Mouse (Mus musculus) heart, adult 2 months (tissue): ENCODE measurements at regions not wholly inside any gene's neighbourhood (a gene's known extent, or its start where the extent isn't known, plus 50 kb on each side); places are given as distances from the start of the nearest gene placed in this dataset.

Source experiments
- DNase-seq, 2 experiments: peaks; one replicate each; pipeline ENCODE4 v3.0.0; 2021
- H3K27ac ChIP-seq: fragments of 200-600 bp; 2 replicates; pipeline ENCODE4 v1.8.1; 2022
- H3K27me3 ChIP-seq: fragments of 200-500 bp; 2 replicates; pipeline ENCODE4 v1.6.1; 2012; ENCODE audit warnings: mild to moderate bottlenecking, low read length, inconsistent platforms, mixed read lengths; ENCODE audit not compliant: control insufficient read depth, insufficient read depth
- H3K36me3 ChIP-seq: fragments of 200-500 bp; 2 replicates; pipeline ENCODE4 v1.6.1; 2012; ENCODE audit warnings: low read length, inconsistent platforms; ENCODE audit not compliant: control insufficient read depth, insufficient read depth
- H3K4me1 ChIP-seq: fragments of 200-500 bp; 2 replicates; pipeline ENCODE4 v1.6.1; 2011; ENCODE audit warnings: low read length; ENCODE audit not compliant: control insufficient read depth, insufficient read depth
- H3K4me3 ChIP-seq: fragments of 200-600 bp; 2 replicates; pipeline ENCODE4 v1.8.1; 2022
- H3K79me2 ChIP-seq: fragments of 200-500 bp; replicated peaks from 2 replicates; pipeline ENCODE4 v1.6.1; 2012; ENCODE audit warnings: mild to moderate bottlenecking, inconsistent platforms, low read length, moderate library complexity, mixed read lengths; ENCODE audit not compliant: control insufficient read depth, insufficient read depth
- H3K9ac ChIP-seq: fragments of 200-500 bp; 2 replicates; pipeline ENCODE4 v1.6.1; 2012; ENCODE audit warnings: low read depth, mild to moderate bottlenecking, control low read depth, inconsistent platforms, low read length, mixed read lengths
- CTCF ChIP-seq: fragments of 200-600 bp; IDR thresholded peaks from 2 replicates; pipeline ENCODE4 v1.8.1; 2022; ENCODE audit warnings: antibody characterized with exemption, mild to moderate bottlenecking, moderate library complexity
- EP300 ChIP-seq: fragments of 200-500 bp; IDR thresholded peaks from 2 replicates; pipeline ENCODE4 v1.6.1; 2011; ENCODE audit warnings: low read depth, low read length, control low read depth; ENCODE audit not compliant: insufficient read depth
- POLR2A ChIP-seq: fragments of 200-500 bp; IDR thresholded peaks from 2 replicates; pipeline ENCODE4 v1.6.1; 2011; ENCODE audit warnings: mild to moderate bottlenecking, low read depth, low read length, control low read depth; ENCODE audit not compliant: insufficient read depth
- WGBS: fragments of 180-500 bp; shearing (Covaris S2); methylation state at CpG from one replicate; pipeline ENCODE4 v1.1.7; 2018; 5-methylcytosine and 5-hydroxymethylcytosine counted together
- intact Hi-C: fragments of 180-260 bp; cut with DNase I; formaldehyde crosslinking; loops from one replicate; pipeline ENCODE4 v1.15.1; 2025

DNA sequence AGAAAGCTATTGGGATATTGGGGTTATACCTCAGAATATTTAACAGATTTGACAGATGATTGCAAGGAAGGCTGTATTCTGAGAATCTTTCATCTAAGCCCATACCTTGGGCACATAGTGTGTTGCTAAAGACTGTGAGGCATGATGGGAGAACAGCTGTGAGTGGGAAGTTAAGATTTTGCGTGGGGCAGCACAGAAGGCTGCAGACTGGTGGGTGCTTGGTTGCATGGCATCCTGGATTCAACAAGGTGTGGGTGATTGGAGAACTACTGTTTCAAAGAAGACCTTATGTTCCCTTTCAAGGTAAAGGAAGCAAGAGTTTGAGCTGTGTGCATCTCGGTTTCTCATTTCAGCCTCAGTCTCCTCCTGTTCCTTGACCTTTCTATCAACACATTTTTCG is 584.8 kb downstream of the Sh2d4b start:
- no peak overlapping the region for H3K4me3 ChIP-seq
- no peak overlapping the region for H3K9ac ChIP-seq
- 65% methylated on average over 3 of the region's 3 CpGs for WGBS
- intact Hi-C loops, result loop anchor here (10.0 kb wide), 1 partner anchor 484 kb away; no protein-coding TSS in a partner anchor
- H3K27me3 ChIP-seq, result no peaks in the 10 kb centered on the region
- TF ChIP-seq POLR2A (no peak), EP300 (no peak), CTCF (no peak)
- no peak for DNase-seq
- no peaks in the 10 kb centered on the region for H3K36me3 ChIP-seq
- no peak overlapping the region for H3K27ac ChIP-seq
- H3K79me2 ChIP-seq, result no peaks in the 10 kb centered on the region
- H3K4me1 ChIP-seq, result no peaks in the 10 kb centered on the region

DNA sequence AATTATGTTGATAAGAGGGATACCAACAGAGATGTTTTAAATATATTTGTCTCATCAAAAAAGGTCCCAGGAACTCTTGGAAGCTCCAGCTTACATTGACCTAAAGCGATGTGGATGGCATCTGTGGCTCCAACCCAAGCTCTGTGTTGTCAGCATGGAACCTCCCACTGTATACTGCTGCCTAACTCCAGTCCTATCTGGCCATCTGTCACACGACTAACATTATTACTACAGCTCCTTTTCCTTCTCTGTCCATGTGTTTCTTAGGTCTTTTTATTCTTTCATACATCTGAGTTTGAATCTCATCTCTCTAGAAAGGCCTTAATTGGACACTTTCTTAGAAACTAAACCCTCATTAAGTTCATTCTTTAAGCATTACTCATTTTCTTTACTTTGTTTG is 613.9 kb downstream of the Sh2d4b start:
- H3K27ac ChIP-seq, result no peak overlapping the region
- intact Hi-C loops, result no loop called here
- 51% methylated on average over 2 of the region's 2 CpGs for WGBS
- H3K9ac ChIP-seq, result no peak overlapping the region
- H3K4me1 ChIP-seq, result no peaks in the 10 kb centered on the region
- no peak overlapping the region for H3K4me3 ChIP-seq
- no peaks in the 10 kb centered on the region for H3K27me3 ChIP-seq
- no peak for TF ChIP-seq POLR2A
- no peak for TF ChIP-seq CTCF
- no peak for TF ChIP-seq EP300
- H3K36me3 ChIP-seq, result no peaks in the 10 kb centered on the region
- no peak for DNase-seq
- H3K79me2 ChIP-seq, result no peaks in the 10 kb centered on the region

- Histone ChIP-seq H3K79me2 (no peaks in the 10 kb centered on the region), H3K9ac (no peak overlapping the region), H3K27me3 (no peaks in the 10 kb centered on the region), H3K36me3 (no peaks in the 10 kb centered on the region), H3K4me1 (no peaks in the 10 kb centered on the region), H3K4me3 (no peak overlapping the region), H3K27ac (no peak overlapping the region)
- TF ChIP-seq CTCF, result 0 out of 2 replicates have a peak, but pooled peaks have one; percentile 5
- no peak for TF ChIP-seq EP300
- no peak for TF ChIP-seq POLR2A
- 38% methylated on average over 1 of the region's 1 CpGs for WGBS
- no peak for DNase-seq
- intact Hi-C loops, result no loop called here
Measured at GRCm38 (mm10) chr14:40275331-40275730, 617.7 kb downstream of the Sh2d4b start.

DNA sequence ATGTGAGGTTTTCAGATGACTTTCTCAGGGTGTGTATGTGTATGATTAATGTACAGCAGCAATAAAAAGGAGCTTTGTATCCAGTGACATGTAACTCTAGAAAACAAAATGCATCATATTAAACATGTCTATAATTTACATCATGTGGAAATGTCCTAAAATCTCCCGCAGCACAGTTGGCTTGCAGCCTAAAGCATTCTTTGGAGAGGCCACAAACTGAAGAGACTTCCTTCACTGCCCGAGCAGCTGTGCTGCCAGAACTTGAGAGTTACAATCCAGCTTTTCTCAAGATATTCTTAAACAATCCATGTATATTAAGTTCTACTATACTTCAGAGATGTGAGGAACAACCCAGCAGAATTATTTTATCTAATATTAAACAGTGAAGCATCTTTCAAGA is 631.4 kb downstream of the Sh2d4b start:
- Histone ChIP-seq H3K27me3 (no peaks in the 10 kb centered on the region), H3K9ac (no peak overlapping the region), H3K4me3 (no peak overlapping the region), H3K4me1 (no peaks in the 10 kb centered on the region), H3K27ac (no peak overlapping the region), H3K79me2 (no peaks in the 10 kb centered on the region), H3K36me3 (no peaks in the 10 kb centered on the region)
- TF ChIP-seq EP300 (no peak), POLR2A (no peak), CTCF (no peak)
- 37% methylated on average over 2 of the region's 2 CpGs for WGBS
- intact Hi-C loops, result no loop called here
- DNase-seq, result no peak

- 53% methylated on average over 1 of the region's 1 CpGs for WGBS
- intact Hi-C loops, result no loop called here
Measured at GRCm38 (mm10) chr14:40232084-40232483, 661.0 kb downstream of the Sh2d4b start.

DNA sequence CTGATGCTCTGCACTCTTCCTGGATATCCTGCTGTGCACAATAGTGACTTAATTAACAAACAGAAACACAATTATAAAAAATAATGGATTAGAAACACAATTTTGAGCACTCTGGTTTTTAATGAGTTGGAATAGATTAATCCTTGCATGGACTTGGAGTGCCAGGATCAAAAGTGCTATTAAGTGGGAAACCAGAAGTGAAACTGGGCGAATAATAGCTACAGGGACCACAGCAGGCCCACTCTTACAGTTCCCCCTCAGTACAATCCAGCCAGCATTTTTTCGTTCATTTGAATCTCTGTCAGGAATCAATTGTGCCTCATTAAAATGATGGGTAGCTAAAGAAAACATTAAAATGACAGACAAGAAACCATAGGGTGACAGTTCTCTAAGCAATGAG is 668.7 kb downstream of the Sh2d4b start:
- no peak overlapping the region for H3K27ac ChIP-seq
- H3K4me1 ChIP-seq, result no peaks in the 10 kb centered on the region
- no peak overlapping the region for H3K4me3 ChIP-seq
- no peak for DNase-seq
- H3K27me3 ChIP-seq, result no peaks in the 10 kb centered on the region
- H3K36me3 ChIP-seq, result no peaks in the 10 kb centered on the region
- no peaks in the 10 kb centered on the region for H3K79me2 ChIP-seq
- WGBS, result 35% methylated on average over 2 of the region's 2 CpGs
- H3K9ac ChIP-seq, result no peak overlapping the region
- TF ChIP-seq POLR2A, result no peak
- no peak for TF ChIP-seq CTCF
- no peak for TF ChIP-seq EP300
- intact Hi-C loops, result no loop called here

More at GRCm38 (mm10) chr14:40232084-40232483, 661.0 kb downstream of the Sh2d4b start:
- no peaks in the 10 kb centered on the region for H3K36me3 ChIP-seq
- no peaks in the 10 kb centered on the region for H3K4me1 ChIP-seq
- TF ChIP-seq CTCF, result no peak
- no peak for TF ChIP-seq POLR2A
- TF ChIP-seq EP300, result no peak
- H3K27ac ChIP-seq, result no peak overlapping the region
- H3K9ac ChIP-seq, result no peak overlapping the region
- no peak for DNase-seq
- no peaks in the 10 kb centered on the region for H3K27me3 ChIP-seq
- H3K79me2 ChIP-seq, result no peaks in the 10 kb centered on the region
- no peak overlapping the region for H3K4me3 ChIP-seq
